8 mouse cellular contexts compared by ENCODE assay signal in the genomic region with DNA sequence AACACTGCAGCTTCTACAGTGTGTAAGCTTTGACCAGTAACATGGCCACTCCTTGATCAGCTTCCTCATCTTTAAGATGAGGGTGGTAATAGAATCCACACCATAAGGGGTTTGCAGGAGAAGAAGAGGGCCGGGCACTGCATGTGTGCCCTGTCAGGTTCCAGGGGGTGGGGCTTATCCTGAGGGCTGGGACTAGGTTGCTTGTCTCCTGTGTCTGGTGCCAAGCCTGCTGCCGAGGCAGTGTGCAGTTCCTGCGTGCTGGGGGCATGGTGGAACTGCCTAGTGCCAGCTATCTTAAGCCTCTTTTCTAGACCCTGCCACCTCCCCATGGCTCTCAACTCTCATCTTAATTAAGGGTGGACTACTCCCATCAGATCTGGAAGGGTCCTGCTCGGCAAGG. TPM values are rescaled to one million over a fixed set of nuclear protein-coding genes. Genes with fewer than 3 reads are reported as not detected.
DNase-seq lines count a peak whose midpoint lies in the region; ATAC-seq lines count a peak whose summit lies in the region.

No protein-coding gene starts in this region.

- H3K4me2 ChIP-seq in liver, embryonic 11.5 days = peak overlapping the region; percentile 76

- 0 out of 2 replicates have a peak overlapping the region, but pooled peaks have one; percentile 70 for H3K27ac ChIP-seq in liver, embryonic 11.5 days (ENCODE audit: low read depth, low read length)

- H3K36me3 ChIP-seq in erythroblast, embryonic 14.5 days (ENCODE audit: control insufficient read depth) = peaks cover 15% of the 10 kb centered on the region
- H3K36me3 ChIP-seq in liver, embryonic 11.5 days (ENCODE audit: control insufficient read depth, insufficient read depth, low read length) = no peaks in the 10 kb centered on the region

- peaks cover 50% of the 10 kb centered on the region for H3K4me1 ChIP-seq in erythroblast, embryonic 14.5 days (ENCODE audit: control insufficient read depth)
- H3K4me1 ChIP-seq in liver, embryonic 11.5 days (replicated peaks; ENCODE audit: control insufficient read depth, insufficient read depth, low read length) = peaks cover 21% of the 10 kb centered on the region

- WGBS in liver, embryonic 11.5 days = 26% methylated on average over 4 of the region's 4 CpGs

- peaks cover 6% of the 10 kb centered on the region for H3K9me3 ChIP-seq in erythroblast, embryonic 14.5 days (ENCODE audit: control insufficient read depth, low read length)
- no peaks in the 10 kb centered on the region for H3K9me3 ChIP-seq in liver, embryonic 11.5 days (ENCODE audit: control insufficient read depth, low read length)

- peak; percentile 24 for DNase-seq in urinary bladder, postnatal 14 days (ENCODE audit: low spot score)
- no peak for DNase-seq in urinary bladder, postnatal 10 days (ENCODE audit: low spot score)
- no peak for DNase-seq in liver, embryonic 11.5 days (ENCODE audit: low spot score)
- no peak for DNase-seq in gastrocnemius, adult 8-10 months (ENCODE audit: low spot score in 2 of 2)

- H3K27me3 ChIP-seq in erythroblast, embryonic 14.5 days (ENCODE audit: control insufficient read depth) = no peaks in the 10 kb centered on the region
- H3K27me3 ChIP-seq in liver, embryonic 11.5 days (replicated peaks; ENCODE audit: control insufficient read depth, insufficient read depth, low read length) = no peaks in the 10 kb centered on the region

- ATAC-seq in erythroblast, adult 5-6 weeks (replicated peaks; ENCODE audit: low FRiP score, poor library complexity, severe bottlenecking) = no peak
- ATAC-seq in hematopoietic stem cell, adult 5-6 weeks (replicated peaks in 1 of 2; ENCODE audit: insufficient read depth in 1 of 2, low FRiP score in 2 of 2, low TSS enrichment in 1 of 2, low read depth in 1 of 2, poor library complexity in 2 of 2, severe bottlenecking in 2 of 2) = peak; percentile 65 to 72
- peak; percentile 67 for ATAC-seq in liver, embryonic 11.5 days (replicated peaks; ENCODE audit: low FRiP score)
- ATAC-seq in neutrophil, adult 5-6 weeks (ENCODE audit: extremely low read depth, insufficient number of reproducible peaks, low FRiP score, poor library complexity, severe bottlenecking) = peak; percentile 37

- peak overlapping the region; percentile 55 for H3K4me3 ChIP-seq in erythroblast, embryonic 14.5 days (replicated peaks)
- peak overlapping the region; percentile 49 for H3K4me3 ChIP-seq in liver, embryonic 11.5 days (ENCODE audit: low read depth, low read length)

- H3K9ac ChIP-seq in liver, embryonic 11.5 days (ENCODE audit: low read depth, low read length) = peak overlapping the region; percentile 17; the same call in 1 of the 2 replicates

RNA-seq across cellular contexts. Expression of a gene that starts 23.9 kb away (rescaled TPM):
- polyA plus RNA-seq in erythroblast, embryonic 14.5 days (2012) = 0.01 TPM in 1 of 2 replicates, not detected in the other
- total RNA-seq in erythroblast, adult 5-6 weeks (2015; ENCODE audit: low replicate concordance) = 3.8 TPM in 1 of 2 replicates, not detected in the other
- total RNA-seq in erythroblast, adult 5-6 weeks (2017; ENCODE audit: low replicate concordance) = 0.51 and 0.84 TPM in 2 replicates
- total RNA-seq in hematopoietic stem cell, adult 5-6 weeks (2017) = 6.7 and 10.2 TPM in 2 replicates
- 0.60 and 1.8 TPM in 2 replicates for polyA plus RNA-seq in liver, embryonic 11.5 days (2014; fragmentation: Nextera tagmentation; extraction: Ambion mirVana)
- 5.5 and 9.1 TPM in 2 replicates for total RNA-seq in neutrophil, adult 5-6 weeks (2017)
- total RNA-seq in gastrocnemius, adult 8-10 months (2022) = under 1 TPM; 0.31 to 0.92 (median 0.61) TPM
